Mouse (Mus musculus): ENCODE results near the gene Mpv17. TPM values are rescaled to one million over a fixed set of nuclear protein-coding genes. Genes with fewer than 3 reads are reported as not detected.

Gene Mpv17
- polyA plus RNA-seq (2016; fragmentation: Nextera tagmentation; extraction: Ambion mirVana), result 63.5 and 70.1 TPM in 2 replicates

DNA sequence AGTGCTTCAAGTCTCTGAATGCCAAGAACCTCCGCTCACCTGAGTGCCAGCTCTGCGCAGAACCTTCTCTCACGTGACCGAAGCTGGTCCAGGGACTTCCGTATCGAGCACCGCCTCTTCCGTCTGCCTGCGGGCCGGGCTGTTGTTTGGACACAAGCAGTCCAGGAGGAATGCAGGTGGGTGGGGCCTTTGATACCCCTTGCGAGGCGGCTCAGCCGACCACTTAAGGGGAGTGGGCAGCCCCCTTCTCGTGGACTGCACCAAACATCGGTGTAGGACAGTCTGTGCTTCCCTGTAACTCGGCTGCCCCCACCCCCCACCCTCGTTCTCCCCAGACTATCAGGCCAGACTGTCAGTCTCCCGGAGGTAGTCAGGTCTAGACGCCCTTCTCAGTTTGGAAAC is at the start of gene Mpv17:
Gene Mpv17 (minus strand): TSS at position 100 of the 402 bp plus-strand sequence.
- peak; percentile 89 for DNase-seq (ENCODE audit: low spot score)
- Histone ChIP-seq H3K4me3 (peak within 1 kb of the TSS; percentile 67), H3K9me3 (no peaks in the 10 kb centered on the region), H3K27ac (replicated peaks) (peak within 1 kb of the TSS; percentile 84), H3K36me3 (replicated peaks) (peaks cover 63% of the 10 kb centered on the region), H3K4me1 (peaks cover 10% of the 10 kb centered on the region), H3K27me3 (replicated peaks; ENCODE audit: low read depth, poor library complexity, severe bottlenecking) (no peaks in the 10 kb centered on the region)
- WGBS, result under 1% methylated on average over 19 of the region's 19 CpGs

DNA sequence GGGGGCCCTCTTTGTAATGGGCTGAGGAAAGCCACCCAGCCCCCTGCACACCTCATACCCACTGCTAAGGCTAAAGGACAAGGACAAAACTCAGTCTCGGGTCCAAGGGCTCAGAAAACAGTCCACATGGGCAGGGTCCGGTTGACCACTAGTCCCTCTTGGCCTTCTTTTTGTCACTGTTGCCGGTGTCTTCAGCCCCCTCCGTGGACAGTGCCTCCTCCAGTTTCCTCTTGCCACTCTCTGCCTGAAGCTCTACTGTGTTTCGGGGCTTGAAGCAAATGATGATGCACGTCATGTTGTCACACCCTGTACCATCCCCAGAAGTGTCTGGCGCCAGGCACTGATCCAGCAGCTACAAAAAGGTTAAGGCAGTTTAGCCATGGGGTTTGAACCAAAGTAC is 48.9 kb upstream of the Mpv17 start:
- peak overlapping the region; percentile 89 for H3K4me3 ChIP-seq
- no peaks in the 10 kb centered on the region for H3K27me3 ChIP-seq (replicated peaks; ENCODE audit: low read depth, poor library complexity, severe bottlenecking)
- H3K27ac ChIP-seq (replicated peaks), result peak overlapping the region; percentile 95
- H3K36me3 ChIP-seq (replicated peaks), result peaks cover 84% of the 10 kb centered on the region
- DNase-seq (ENCODE audit: low spot score), result no peak
- peaks cover 5% of the 10 kb centered on the region for H3K9me3 ChIP-seq
- peaks cover 22% of the 10 kb centered on the region for H3K4me1 ChIP-seq
- 88% methylated on average over 7 of the region's 7 CpGs for WGBS

DNA sequence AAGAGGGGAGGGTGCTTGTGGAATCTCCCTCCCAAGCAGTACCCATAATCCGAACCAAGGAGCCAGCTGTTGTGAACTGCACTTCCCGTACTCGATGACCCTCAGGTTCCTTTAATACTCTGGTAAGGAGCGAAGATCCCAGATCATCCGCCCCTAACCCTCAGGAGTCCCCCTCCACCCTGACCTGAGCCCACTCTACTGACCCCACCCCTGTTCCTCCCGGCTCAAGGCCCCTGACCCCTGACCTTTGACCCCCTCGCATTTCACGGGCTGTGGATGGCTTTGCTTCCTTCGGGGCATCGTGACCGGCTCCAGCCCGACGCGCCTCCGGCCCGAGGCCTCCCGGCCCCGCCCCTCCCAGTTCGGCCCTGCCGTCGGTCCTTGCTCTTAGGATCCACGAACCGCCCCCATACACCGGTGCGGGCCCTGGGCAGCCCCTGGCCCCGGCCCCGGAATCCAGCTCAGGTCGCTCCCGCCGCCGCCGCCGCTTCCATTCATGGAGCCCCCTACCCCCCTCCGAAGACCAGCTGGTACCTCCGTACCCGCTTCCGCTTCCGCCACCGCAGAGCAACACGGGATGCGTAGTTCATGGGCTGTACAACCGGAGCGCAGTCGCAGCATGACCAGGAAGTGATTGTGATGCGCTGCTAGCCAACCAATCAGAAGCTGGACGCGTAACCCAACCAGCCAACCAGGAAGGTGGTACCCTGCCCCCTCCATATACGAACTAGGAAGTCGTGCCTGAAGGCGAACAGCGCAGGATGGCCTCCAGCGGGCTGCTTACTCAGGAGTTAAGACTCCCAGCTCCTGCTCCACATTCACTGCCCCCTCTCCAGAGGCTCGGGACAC is 47.9 kb upstream of the Mpv17 start, which contains the start of gene Zfp513:
Gene Zfp513 (minus strand): TSS at position 562 of the 849 bp plus-strand sequence.
- H3K4me1 ChIP-seq, result peaks cover 22% of the 10 kb centered on the region
- H3K9me3 ChIP-seq, result peaks cover 5% of the 10 kb centered on the region
- under 1% methylated on average over 53 of the region's 53 CpGs for WGBS
- H3K36me3 ChIP-seq (replicated peaks), result peaks cover 84% of the 10 kb centered on the region
- H3K27ac ChIP-seq (replicated peaks), result peak within 1 kb of the TSS; percentile 95
- H3K4me3 ChIP-seq, result peak within 1 kb of the TSS; percentile 89
- H3K27me3 ChIP-seq (replicated peaks; ENCODE audit: low read depth, poor library complexity, severe bottlenecking), result no peaks in the 10 kb centered on the region
- DNase-seq (ENCODE audit: low spot score), result peak; percentile 96

GRCm38 (mm10) chr5:31201042-31201741 is 47.1 kb upstream of the Mpv17 start:
- H3K4me3 ChIP-seq, result peak overlapping the region; percentile 89
- peaks cover 5% of the 10 kb centered on the region for H3K9me3 ChIP-seq
- DNase-seq (ENCODE audit: low spot score), result no peak
- WGBS, result 23% methylated on average over 13 of the region's 13 CpGs
- peaks cover 22% of the 10 kb centered on the region for H3K4me1 ChIP-seq
- H3K27ac ChIP-seq (replicated peaks), result peak overlapping the region; percentile 95
- H3K36me3 ChIP-seq (replicated peaks), result peaks cover 86% of the 10 kb centered on the region
- no peaks in the 10 kb centered on the region for H3K27me3 ChIP-seq (replicated peaks; ENCODE audit: low read depth, poor library complexity, severe bottlenecking)

DNA sequence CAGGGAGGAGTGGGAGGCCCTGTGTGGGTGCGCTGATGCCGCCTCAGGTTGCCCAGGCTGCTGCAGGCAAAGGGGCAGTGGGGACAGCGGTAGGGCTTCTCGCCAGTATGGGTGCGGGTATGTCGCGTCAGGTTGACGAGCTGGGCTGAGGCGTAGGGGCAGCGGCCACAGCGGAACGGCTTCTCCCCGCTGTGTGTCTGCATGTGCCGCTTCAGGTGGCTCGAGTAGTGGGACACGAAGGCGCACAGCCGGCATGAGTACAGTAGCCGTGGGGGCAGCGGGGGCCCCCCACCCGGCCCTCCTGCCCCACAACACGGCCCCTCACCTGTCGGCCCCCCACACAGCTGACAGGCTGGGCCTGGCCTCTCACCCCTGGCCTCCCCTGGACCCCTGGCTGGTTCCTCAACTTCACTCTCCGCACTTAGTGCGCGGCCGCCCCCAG is 46.3 kb upstream of the Mpv17 start:
- DNase-seq (ENCODE audit: low spot score), result no peak
- H3K4me3 ChIP-seq, result peak overlapping the region; percentile 89
- H3K27ac ChIP-seq (replicated peaks), result no peak overlapping the region
- H3K9me3 ChIP-seq, result peaks cover 5% of the 10 kb centered on the region
- H3K36me3 ChIP-seq (replicated peaks), result peaks cover 86% of the 10 kb centered on the region
- WGBS, result 92% methylated on average over 27 of the region's 27 CpGs
- H3K27me3 ChIP-seq (replicated peaks; ENCODE audit: low read depth, poor library complexity, severe bottlenecking), result no peaks in the 10 kb centered on the region
- H3K4me1 ChIP-seq, result peaks cover 22% of the 10 kb centered on the region

- Histone ChIP-seq H3K36me3 (replicated peaks) (peaks cover 86% of the 10 kb centered on the region), H3K9me3 (peaks cover 5% of the 10 kb centered on the region), H3K27ac (replicated peaks) (no peak overlapping the region), H3K4me3 (peak overlapping the region; percentile 89; the same call in 1 of the 2 replicates), H3K4me1 (peaks cover 22% of the 10 kb centered on the region), H3K27me3 (replicated peaks; ENCODE audit: low read depth, poor library complexity, severe bottlenecking) (no peaks in the 10 kb centered on the region)
- 89% methylated on average over 9 of the region's 9 CpGs for WGBS
- no peak for DNase-seq (ENCODE audit: low spot score)
These were observed 45.8 kb upstream of the Mpv17 start for GRCm38 (mm10) chr5:31199893-31200292.

DNA sequence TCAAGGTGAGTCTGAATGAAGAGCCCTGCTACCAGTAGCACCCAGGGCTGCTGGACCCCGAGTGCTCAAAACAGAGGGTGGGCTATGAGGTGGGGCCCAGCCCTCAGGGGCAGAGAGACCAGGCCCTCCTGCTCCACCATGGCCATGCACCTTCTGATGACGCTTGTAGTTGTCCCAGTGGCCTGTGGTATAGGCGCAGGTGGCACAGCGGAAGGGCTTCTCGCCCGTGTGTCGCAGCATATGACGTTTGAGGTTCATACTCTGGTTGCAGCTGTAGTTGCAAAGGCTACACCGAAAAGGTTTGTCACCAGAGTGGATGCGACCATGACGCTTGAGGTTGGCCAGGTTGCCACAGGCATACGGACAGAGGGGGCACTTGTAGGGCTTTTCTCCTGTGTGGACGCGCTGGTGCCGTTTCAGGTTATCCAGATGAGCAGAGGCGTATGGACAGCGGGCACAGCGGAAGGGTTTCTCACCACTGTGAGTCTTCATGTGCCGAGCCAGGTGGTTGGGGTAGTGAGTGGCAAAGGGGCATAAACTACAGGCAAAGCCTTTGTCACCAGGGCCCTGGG is 45.4 kb upstream of the Mpv17 start:
- peaks cover 26% of the 10 kb centered on the region for H3K4me1 ChIP-seq
- peak overlapping the region; percentile 3; the same call in 1 of the 2 replicates for H3K4me3 ChIP-seq
- H3K36me3 ChIP-seq (replicated peaks), result peaks cover 86% of the 10 kb centered on the region
- 94% methylated on average over 19 of the region's 19 CpGs for WGBS
- no peaks in the 10 kb centered on the region for H3K27me3 ChIP-seq (replicated peaks; ENCODE audit: low read depth, poor library complexity, severe bottlenecking)
- DNase-seq (ENCODE audit: low spot score), result no peak
- H3K9me3 ChIP-seq, result peaks cover 5% of the 10 kb centered on the region
- no peak overlapping the region for H3K27ac ChIP-seq (replicated peaks)

GRCm38 (mm10) chr5:31198616-31199320 is 44.7 kb upstream of the Mpv17 start:
- H3K4me1 ChIP-seq, result peaks cover 32% of the 10 kb centered on the region
- no peak overlapping the region for H3K27ac ChIP-seq (replicated peaks)
- no peaks in the 10 kb centered on the region for H3K27me3 ChIP-seq (replicated peaks; ENCODE audit: low read depth, poor library complexity, severe bottlenecking)
- peak overlapping the region; percentile 3; the same call in 1 of the 2 replicates for H3K4me3 ChIP-seq
- peaks cover 81% of the 10 kb centered on the region for H3K36me3 ChIP-seq (replicated peaks)
- DNase-seq (ENCODE audit: low spot score), result no peak
- peaks cover 5% of the 10 kb centered on the region for H3K9me3 ChIP-seq
- 85% methylated on average over 5 of the region's 5 CpGs for WGBS

DNA sequence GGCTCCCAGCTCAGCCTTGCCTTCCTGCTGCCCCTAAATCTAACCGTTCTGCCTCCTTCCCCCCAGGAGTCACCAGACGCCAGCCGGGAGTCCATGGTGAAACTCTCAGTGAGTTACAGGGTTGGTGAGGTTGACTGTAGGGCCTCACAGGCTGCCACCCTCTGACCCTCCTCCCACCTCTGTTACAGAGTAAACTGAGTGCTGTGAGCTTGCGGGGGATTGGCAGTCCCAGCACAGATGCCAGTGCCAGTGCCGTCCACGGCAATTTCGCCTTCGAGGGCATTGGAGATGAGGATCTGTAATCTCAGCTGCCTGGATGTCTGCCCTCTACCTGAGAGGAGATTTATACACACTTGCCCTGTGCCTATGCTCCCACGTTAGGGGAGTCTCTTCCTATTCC is 44.1 kb upstream of the Mpv17 start:
- peaks cover 5% of the 10 kb centered on the region for H3K9me3 ChIP-seq
- peak overlapping the region; percentile 23; the same call in 1 of the 2 replicates for H3K4me3 ChIP-seq
- WGBS, result 84% methylated on average over 9 of the region's 9 CpGs
- no peaks in the 10 kb centered on the region for H3K27me3 ChIP-seq (replicated peaks; ENCODE audit: low read depth, poor library complexity, severe bottlenecking)
- no peak overlapping the region for H3K27ac ChIP-seq (replicated peaks)
- H3K36me3 ChIP-seq (replicated peaks), result peaks cover 75% of the 10 kb centered on the region
- peaks cover 33% of the 10 kb centered on the region for H3K4me1 ChIP-seq
- DNase-seq (ENCODE audit: low spot score), result no peak

DNA sequence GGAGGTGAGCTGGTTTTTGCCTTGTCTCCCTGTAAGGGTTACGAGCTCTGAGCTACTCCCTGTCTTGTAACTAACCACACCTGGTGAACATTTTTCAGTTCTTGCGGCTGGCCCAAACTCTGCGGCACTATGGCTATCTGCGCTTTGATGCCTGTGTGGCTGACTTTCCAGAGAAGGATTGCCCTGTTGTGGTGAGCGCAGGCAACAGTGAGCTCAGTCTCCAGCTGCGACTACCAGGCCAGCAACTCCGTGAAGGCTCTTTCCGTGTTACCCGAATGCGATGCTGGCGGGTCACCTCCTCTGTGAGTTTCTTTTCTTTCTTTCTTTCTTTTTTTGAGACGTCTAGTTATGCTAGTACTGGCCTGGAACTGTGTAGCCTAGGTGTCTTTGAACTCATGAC is 43.0 kb upstream of the Mpv17 start:
- no peak overlapping the region for H3K4me3 ChIP-seq
- H3K9me3 ChIP-seq, result peaks cover 5% of the 10 kb centered on the region
- H3K36me3 ChIP-seq (replicated peaks), result peaks cover 66% of the 10 kb centered on the region
- 96% methylated on average over 12 of the region's 12 CpGs for WGBS
- H3K27ac ChIP-seq (replicated peaks), result no peak overlapping the region
- no peaks in the 10 kb centered on the region for H3K27me3 ChIP-seq (replicated peaks; ENCODE audit: low read depth, poor library complexity, severe bottlenecking)
- peaks cover 28% of the 10 kb centered on the region for H3K4me1 ChIP-seq
- no peak for DNase-seq (ENCODE audit: low spot score)

DNA sequence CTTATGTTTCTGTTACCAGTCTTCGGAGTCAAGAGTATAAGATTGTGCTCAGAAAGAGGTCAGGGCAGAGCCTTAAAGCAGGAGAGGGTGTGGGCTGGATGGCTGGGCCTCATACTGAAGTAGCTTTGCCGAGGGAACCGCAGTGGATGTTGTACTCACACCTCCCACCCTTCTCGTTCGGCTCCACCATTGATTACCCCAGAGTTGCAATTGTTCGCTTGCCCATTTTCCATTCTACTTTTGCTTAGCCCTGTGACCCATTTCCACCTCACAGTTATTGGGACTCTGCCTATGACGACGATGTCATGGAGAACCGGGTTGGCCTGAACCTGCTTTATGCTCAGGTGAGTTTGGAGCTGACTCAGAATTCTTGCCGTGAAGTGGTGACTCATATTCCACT is 42.2 kb upstream of the Mpv17 start:
- Histone ChIP-seq H3K9me3 (peaks cover 5% of the 10 kb centered on the region), H3K4me3 (no peak overlapping the region), H3K27me3 (replicated peaks; ENCODE audit: low read depth, poor library complexity, severe bottlenecking) (no peaks in the 10 kb centered on the region), H3K27ac (replicated peaks) (no peak overlapping the region), H3K4me1 (peaks cover 34% of the 10 kb centered on the region), H3K36me3 (replicated peaks) (peaks cover 70% of the 10 kb centered on the region)
- 93% methylated on average over 10 of the region's 10 CpGs for WGBS
- DNase-seq (ENCODE audit: low spot score), result no peak

- peaks cover 29% of the 10 kb centered on the region for H3K4me1 ChIP-seq
- peaks cover 73% of the 10 kb centered on the region for H3K36me3 ChIP-seq (replicated peaks)
- H3K4me3 ChIP-seq, result no peak overlapping the region
- no peak for DNase-seq (ENCODE audit: low spot score)
- 92% methylated on average over 4 of the region's 4 CpGs for WGBS
- H3K9me3 ChIP-seq, result peaks cover 5% of the 10 kb centered on the region
- no peaks in the 10 kb centered on the region for H3K27me3 ChIP-seq (replicated peaks; ENCODE audit: low read depth, poor library complexity, severe bottlenecking)
- no peak overlapping the region for H3K27ac ChIP-seq (replicated peaks)
These were observed 41.6 kb upstream of the Mpv17 start for GRCm38 (mm10) chr5:31195671-31196070.
